Mouse (Mus musculus): ENCODE measurements around the gene Trmt10c. TPM values are rescaled to one million over a fixed set of nuclear protein-coding genes. Genes with fewer than 3 reads are reported as not detected.
"Not testable (repeated sequence)": the region's sequence is repeated elsewhere in the genome, so short reads cannot be mapped to it uniquely, and the experiment has no call there.

Gene Trmt10c
- polyA plus RNA-seq, 1 experiment from 2014 or later: 24.3 TPM

DNA sequence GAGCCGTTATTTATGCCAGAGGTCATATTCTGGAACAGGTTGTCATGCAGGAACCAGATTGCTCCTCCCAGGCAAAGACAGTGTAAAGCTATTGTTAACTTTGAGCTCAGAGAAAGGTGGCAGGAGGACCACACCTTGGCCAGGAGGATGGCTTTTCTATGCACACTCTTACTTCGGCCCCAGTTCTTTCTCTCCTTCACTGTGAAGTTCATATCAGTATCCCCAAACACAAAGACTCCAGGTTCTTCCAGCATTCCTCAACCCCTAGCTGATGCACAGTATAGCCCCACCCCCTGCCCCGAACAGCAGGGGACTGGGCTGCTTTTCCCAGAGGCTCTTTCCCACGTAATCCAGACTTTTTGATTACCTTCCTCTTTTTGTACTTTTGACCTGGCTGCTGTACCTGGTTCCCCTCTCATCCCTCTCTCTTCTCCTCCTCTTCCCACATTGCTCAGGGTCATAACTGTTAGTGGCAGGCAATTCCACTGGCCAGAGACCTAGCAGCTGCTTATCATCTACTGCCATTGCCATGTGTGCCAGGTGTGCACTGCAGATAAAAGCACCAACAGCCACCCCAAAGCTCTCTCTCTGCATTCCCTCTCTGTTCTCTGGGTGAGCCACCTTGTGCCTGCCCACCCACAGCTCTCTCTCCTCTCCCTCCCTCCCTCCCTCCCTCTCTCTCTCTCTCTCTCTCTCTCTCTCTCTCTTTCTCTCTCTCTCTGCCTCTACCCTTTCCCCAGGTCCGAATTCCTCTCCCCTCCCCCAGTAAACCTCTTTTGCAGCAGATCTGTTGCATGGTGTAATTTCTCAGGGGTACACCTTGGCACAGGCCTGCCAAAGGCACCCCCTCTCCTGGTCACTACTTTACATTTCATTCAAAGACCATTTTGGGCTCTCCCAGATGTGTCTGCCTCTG lies 34.0 kb upstream of the Trmt10c start:
- WGBS: 40% methylated on average over 5 of the region's 5 CpGs
- no peak overlapping the region for H3K4me2 ChIP-seq
- no peaks in the 10 kb centered on the region for H3K27me3 ChIP-seq
- H3K27ac ChIP-seq: no peak overlapping the region
- H3K9me3 ChIP-seq: no peaks in the 10 kb centered on the region
- no peak for ATAC-seq (ENCODE audit: insufficient number of reproducible peaks, low FRiP score, low TSS enrichment, low read depth)
- H3K4me1 ChIP-seq: peaks cover 4% of the 10 kb centered on the region; the same call in 1 of the 2 replicates
- H3K36me3 ChIP-seq: no peaks in the 10 kb centered on the region
- H3K4me3 ChIP-seq: no peak overlapping the region
- H3K9ac ChIP-seq: no peak overlapping the region

DNA sequence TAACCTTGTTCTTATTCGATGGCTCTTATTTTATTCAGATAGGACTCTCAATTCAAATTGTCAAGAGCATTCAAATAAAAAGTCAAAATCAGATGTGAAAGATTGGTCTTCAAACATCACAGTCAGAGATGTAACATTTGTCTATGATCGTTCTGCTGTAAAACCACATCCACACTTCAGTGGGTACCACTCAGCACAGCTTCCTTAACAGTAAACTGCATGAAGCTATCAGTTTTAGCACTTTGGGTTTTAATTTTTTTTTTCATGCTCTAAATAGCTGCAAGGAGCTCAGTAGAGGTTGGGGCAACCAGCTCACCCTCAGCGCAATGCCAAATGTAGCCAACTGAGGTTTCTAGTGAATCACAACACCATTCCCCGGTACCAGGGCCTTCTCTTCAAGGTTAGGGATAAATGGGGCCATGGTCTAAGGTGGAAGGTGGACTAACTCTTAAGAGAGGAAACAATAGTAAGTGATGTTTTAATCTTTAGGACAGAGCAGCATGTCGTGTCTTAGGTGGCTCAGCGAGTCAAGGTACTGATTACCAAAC lies 31.0 kb upstream of the Trmt10c start:
- Histone ChIP-seq H3K9me3 (no peaks in the 10 kb centered on the region), H3K27me3 (no peaks in the 10 kb centered on the region), H3K4me2 (no peak overlapping the region), H3K4me3 (no peak overlapping the region), H3K4me1 (0 out of 2 replicates have a peak, but pooled peaks cover 2% of the 10 kb centered on the region), H3K9ac (no peak overlapping the region), H3K27ac (no peak overlapping the region), H3K36me3 (no peaks in the 10 kb centered on the region)
- 86% methylated on average over 6 of the region's 6 CpGs for WGBS
- no peak for ATAC-seq (ENCODE audit: insufficient number of reproducible peaks, low FRiP score, low TSS enrichment, low read depth)

DNA sequence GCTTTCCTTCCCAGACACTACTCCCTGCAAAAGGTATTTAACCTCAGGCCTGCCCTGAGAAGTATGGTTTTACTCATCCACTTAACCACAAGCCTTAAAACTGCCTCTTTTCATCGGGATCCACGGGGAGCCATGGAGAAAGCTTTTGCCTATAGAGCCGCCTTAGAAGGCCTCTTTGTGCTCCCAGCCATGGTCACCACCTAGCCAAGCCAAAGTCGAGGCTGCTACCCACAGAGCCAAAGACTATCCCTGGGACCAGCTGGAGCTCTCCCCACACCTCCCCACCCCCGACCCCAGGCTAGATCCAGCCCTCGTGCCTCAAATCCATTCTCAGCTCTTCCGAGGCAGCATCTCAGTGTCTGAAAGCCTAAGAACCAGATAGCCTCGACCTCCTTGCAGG lies 28.5 kb upstream of the Trmt10c start:
- no peak overlapping the region for H3K4me3 ChIP-seq
- H3K27me3 ChIP-seq: no peaks in the 10 kb centered on the region
- H3K9me3 ChIP-seq: no peaks in the 10 kb centered on the region
- WGBS: 41% methylated on average over 8 of the region's 8 CpGs
- no peak overlapping the region for H3K9ac ChIP-seq
- H3K4me1 ChIP-seq: 0 out of 2 replicates have a peak, but pooled peaks cover 2% of the 10 kb centered on the region
- H3K4me2 ChIP-seq: no peak overlapping the region
- H3K36me3 ChIP-seq: no peaks in the 10 kb centered on the region
- no peak for ATAC-seq (ENCODE audit: insufficient number of reproducible peaks, low FRiP score, low TSS enrichment, low read depth)
- H3K27ac ChIP-seq: no peak overlapping the region

DNA sequence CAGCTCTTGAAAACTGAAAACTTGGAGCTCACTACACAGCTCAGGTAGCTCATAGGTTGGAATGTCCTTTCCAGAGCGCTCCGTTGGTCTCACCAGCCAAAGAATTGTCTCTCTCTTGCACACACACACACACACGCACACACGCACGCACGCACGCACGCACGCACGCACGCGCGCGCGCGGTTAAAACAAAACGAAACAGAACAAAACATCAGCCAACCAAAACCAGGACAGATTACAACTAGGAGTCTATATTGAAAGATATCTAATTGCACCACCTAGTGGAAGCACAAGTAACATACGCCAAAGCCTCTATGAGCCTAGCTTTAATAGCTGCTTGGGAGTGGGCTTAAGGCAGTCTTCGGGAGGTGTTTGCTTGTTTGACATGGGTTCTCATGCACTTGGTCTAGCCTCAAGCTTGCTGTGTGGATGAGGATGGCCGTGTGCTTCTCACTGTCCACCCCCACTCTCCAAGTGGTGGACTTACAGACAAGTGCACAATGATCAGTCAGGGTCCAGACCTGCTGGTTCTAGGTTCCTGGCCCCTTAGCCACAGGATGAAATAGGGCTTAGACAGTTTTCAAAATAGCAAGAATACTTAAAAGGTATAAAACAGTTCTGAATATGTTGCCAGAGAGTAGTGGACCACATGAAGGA lies 26.8 kb upstream of the Trmt10c start:
- Histone ChIP-seq H3K9ac (no peak overlapping the region), H3K36me3 (no peaks in the 10 kb centered on the region), H3K27ac (no peak overlapping the region), H3K4me3 (peak overlapping the region; percentile 44), H3K4me2 (peak overlapping the region; percentile 57), H3K9me3 (no peaks in the 10 kb centered on the region), H3K4me1 (0 out of 2 replicates have a peak, but pooled peaks cover 2% of the 10 kb centered on the region), H3K27me3 (no peaks in the 10 kb centered on the region)
- WGBS: 7% methylated on average over 20 of the region's 20 CpGs
- peak; percentile 80 for ATAC-seq (ENCODE audit: insufficient number of reproducible peaks, low FRiP score, low TSS enrichment, low read depth)

DNA sequence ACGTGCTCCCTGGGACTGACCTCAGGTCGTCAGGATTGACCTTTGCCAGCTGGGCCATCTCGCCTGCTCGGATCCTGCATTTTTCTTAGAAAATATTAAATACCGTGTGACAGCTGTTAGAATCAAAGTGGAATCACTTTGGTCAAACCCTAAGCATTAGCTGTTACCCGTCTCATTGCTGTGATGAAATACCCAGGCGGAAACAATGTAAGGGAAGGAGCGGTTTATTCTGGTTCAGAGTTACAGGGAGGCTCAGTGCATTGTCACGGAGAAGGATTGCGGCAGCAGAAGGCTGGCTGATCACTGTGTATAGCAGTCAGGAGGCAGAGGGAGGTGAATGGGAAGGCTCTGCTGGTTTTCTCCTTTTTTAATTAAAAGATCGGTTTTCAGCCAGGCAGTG lies 25.4 kb upstream of the Trmt10c start:
- Histone ChIP-seq H3K9ac (no peak overlapping the region), H3K27ac (no peak overlapping the region), H3K4me1 (0 out of 2 replicates have a peak, but pooled peaks cover 2% of the 10 kb centered on the region), H3K36me3 (no peaks in the 10 kb centered on the region), H3K9me3 (no peaks in the 10 kb centered on the region), H3K27me3 (no peaks in the 10 kb centered on the region), H3K4me3 (no peak overlapping the region), H3K4me2 (no peak overlapping the region)
- 65% methylated on average over 11 of the region's 11 CpGs for WGBS
- ATAC-seq (ENCODE audit: insufficient number of reproducible peaks, low FRiP score, low TSS enrichment, low read depth): no peak

DNA sequence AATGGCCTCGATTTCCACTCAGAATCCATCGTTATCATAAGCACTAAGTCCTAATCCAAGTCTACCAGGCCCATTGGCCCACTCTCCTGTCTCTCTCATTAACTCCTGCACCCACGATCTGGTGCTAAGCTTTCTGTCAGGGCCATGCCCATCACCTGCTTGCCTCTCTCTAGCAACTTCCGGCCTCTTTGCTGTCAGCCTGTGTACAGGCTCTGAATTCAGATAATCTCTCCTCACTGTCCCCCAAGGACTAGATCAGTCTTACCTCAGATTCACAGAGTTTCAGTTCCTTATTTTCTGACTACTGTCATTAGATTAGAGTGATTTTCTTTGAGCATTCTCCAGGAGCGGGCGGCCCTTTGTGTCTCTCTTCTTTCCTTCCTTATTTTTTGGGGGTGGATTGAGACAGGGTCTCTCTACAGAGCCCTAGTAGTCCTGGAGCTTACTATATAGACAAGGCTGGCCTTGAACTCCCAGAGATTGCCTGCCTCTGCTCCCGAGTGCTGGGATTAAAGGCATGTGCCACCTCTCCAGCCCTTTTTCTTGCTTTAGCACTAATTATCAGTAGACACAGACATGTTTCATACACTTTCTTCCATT lies 24.5 kb upstream of the Trmt10c start:
- H3K27ac ChIP-seq: no peak overlapping the region
- WGBS: 76% methylated on average over 7 of the region's 7 CpGs
- H3K4me3 ChIP-seq: no peak overlapping the region
- no peak overlapping the region for H3K9ac ChIP-seq
- no peak overlapping the region for H3K4me2 ChIP-seq
- H3K36me3 ChIP-seq: no peaks in the 10 kb centered on the region
- no peaks in the 10 kb centered on the region for H3K9me3 ChIP-seq
- no peak for ATAC-seq (ENCODE audit: insufficient number of reproducible peaks, low FRiP score, low TSS enrichment, low read depth)
- 0 out of 2 replicates have a peak, but pooled peaks cover 2% of the 10 kb centered on the region for H3K4me1 ChIP-seq
- H3K27me3 ChIP-seq: no peaks in the 10 kb centered on the region

DNA sequence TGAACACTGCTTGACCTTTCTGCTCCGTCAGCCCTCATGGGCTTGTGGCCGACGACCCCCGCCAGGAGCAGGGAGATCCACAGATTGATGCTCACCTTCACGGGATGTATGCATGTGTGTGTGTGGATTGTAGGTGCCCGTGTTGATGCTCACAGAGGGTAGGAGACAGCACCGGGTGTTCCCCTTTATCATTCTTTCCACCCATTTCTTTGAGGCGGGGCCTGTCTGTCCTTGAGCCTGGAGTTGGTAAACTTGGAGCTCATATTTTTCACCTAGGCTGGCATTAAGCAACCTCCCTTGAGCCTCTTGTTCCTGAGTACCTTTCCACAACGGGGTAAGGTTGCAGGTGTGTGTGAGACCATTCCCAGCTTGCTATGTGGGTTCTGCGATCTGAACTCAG lies 20.5 kb upstream of the Trmt10c start:
- no peaks in the 10 kb centered on the region for H3K36me3 ChIP-seq
- H3K9me3 ChIP-seq: no peaks in the 10 kb centered on the region
- WGBS: 76% methylated on average over 10 of the region's 10 CpGs
- H3K9ac ChIP-seq: no peak overlapping the region
- H3K27me3 ChIP-seq: no peaks in the 10 kb centered on the region
- H3K27ac ChIP-seq: no peak overlapping the region
- no peaks in the 10 kb centered on the region for H3K4me1 ChIP-seq
- no peak overlapping the region for H3K4me3 ChIP-seq
- no peak overlapping the region for H3K4me2 ChIP-seq
- no peak for ATAC-seq (ENCODE audit: insufficient number of reproducible peaks, low FRiP score, low TSS enrichment, low read depth)

DNA sequence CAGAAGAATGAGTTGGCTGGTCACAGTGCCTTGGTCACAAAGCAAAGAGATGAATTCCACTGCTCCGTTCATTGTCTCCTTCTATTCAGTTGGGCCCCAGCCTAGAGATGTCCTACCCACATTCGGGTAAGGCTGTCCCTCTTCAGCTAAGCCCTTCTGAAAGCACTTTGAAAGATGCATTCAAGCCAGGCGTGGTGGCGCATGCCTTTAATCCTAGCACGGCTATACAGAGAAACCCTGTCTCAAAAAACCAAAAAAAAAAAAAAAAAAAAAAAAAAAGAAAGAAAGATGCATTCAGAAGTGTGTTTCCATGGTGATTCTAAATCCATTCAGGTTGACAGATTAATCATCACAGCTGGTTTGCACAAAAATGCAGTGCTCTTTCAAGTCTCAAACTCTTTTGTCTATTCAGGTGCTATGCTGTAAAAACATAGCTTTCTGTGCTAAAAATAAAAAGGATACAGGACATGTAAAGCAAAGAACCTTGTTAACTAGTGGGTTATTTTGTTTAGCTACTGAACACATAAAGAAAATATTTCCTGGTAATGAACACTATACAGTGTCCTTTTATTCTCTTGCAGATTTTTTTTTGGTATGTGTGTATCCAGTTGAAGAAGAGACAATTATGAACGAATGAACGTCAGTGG lies 19.4 kb upstream of the Trmt10c start:
- no peak for ATAC-seq (ENCODE audit: insufficient number of reproducible peaks, low FRiP score, low TSS enrichment, low read depth)
- WGBS: 73% methylated on average over 7 of the region's 7 CpGs
- Histone ChIP-seq H3K4me2 (no peak overlapping the region), H3K27ac (no peak overlapping the region), H3K4me1 (no peaks in the 10 kb centered on the region), H3K36me3 (no peaks in the 10 kb centered on the region), H3K9me3 (no peaks in the 10 kb centered on the region), H3K4me3 (no peak overlapping the region), H3K9ac (no peak overlapping the region), H3K27me3 (no peaks in the 10 kb centered on the region)

DNA sequence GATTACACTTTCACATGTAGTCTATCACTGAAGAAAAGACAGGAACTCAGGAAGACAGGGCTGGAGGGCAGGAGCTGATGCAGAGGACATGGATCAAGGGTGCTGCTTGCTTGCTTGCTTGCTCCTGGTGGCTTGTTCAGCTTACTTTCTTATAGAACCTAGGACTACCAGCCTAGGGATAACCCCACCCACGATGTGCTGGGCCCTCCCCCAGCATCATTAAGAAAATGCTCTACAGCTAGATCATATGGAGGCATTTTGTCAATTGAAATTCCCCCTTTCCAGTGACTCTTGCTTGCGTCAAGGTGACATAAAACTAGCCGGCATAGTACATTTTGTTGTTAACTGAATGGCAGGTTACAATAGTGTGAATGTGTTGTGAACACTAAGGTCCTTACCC lies 18.3 kb upstream of the Trmt10c start:
- no peaks in the 10 kb centered on the region for H3K4me1 ChIP-seq
- no peaks in the 10 kb centered on the region for H3K36me3 ChIP-seq
- H3K4me2 ChIP-seq: no peak overlapping the region
- H3K27ac ChIP-seq: no peak overlapping the region
- no peaks in the 10 kb centered on the region for H3K27me3 ChIP-seq
- H3K9ac ChIP-seq: no peak overlapping the region
- no peak for ATAC-seq (ENCODE audit: insufficient number of reproducible peaks, low FRiP score, low TSS enrichment, low read depth)
- WGBS: 80% methylated on average over 3 of the region's 3 CpGs
- H3K4me3 ChIP-seq: no peak overlapping the region
- no peaks in the 10 kb centered on the region for H3K9me3 ChIP-seq

DNA sequence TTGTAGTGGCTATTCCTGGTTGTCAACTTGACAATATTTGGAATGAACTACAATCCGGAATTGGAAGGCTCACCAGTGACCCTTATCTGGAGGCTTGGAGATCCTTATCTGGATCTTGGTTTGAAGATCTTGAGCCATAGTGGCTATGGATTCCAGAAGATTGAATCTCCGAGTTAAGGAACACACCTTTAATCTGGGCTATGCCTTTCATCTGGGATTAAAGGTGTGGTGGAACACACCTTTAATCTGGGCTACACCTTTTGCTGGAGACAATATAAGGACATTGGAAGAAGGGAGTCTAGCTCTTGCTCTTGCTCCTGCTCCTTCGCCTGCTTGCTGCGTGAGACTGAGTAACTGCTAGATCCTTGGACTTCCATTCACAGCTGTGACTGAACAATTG lies 10.4 kb upstream of the Trmt10c start, which contains the start of gene Senp7:
Gene Senp7 (plus strand): TSS at position 301 of the 400 bp plus-strand sequence.
- H3K9me3 ChIP-seq; H3K27me3 ChIP-seq; H3K4me1 ChIP-seq; H3K4me2 ChIP-seq; H3K9ac ChIP-seq; H3K27ac ChIP-seq; H3K36me3 ChIP-seq; H3K4me3 ChIP-seq; ATAC-seq (ENCODE audit: insufficient number of reproducible peaks, low FRiP score, low TSS enrichment, low read depth): not testable (repeated sequence)
- no CpG with 5 or more reads among the region's 4 CpGs for WGBS

DNA sequence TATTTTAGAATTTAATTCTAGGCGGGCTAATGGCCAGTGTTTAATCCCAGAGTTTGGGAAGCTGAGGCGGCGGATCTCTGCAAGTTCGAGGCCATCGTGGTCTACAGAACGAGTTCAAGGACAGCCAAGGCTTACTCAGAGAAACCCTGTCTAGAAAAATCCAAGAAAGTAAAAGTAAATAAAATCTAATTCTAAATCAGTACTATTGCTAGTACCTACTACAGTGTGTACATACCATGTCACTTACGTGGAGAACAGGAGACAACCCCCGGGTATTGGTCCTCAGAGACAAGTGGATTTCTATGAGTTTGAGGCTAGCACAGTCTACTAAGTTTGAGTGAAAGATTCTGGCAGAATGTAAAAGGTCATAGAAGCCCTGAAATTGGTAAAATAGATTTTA lies 471 bp upstream of the Trmt10c start:
- Histone ChIP-seq H3K9me3 (no peaks in the 10 kb centered on the region), H3K36me3 (peaks cover 14% of the 10 kb centered on the region), H3K4me2 (peak overlapping the region; percentile 55), H3K4me3 (peak overlapping the region; percentile 64), H3K27ac (peak overlapping the region; percentile 88), H3K27me3 (no peaks in the 10 kb centered on the region), H3K9ac (peak overlapping the region; percentile 63), H3K4me1 (peaks cover 13% of the 10 kb centered on the region)
- WGBS: 33% methylated on average over 8 of the region's 8 CpGs
- peak; percentile 7; the same call in 1 of the 2 replicates for ATAC-seq (ENCODE audit: insufficient number of reproducible peaks, low FRiP score, low TSS enrichment, low read depth)

All from limb, embryonic 15.5 days (tissue).